Mouse (Mus musculus) stomach, embryonic 14.5 days (tissue): ENCODE results near the gene Plxnb3. TPM values are rescaled to one million over a fixed set of nuclear protein-coding genes. Genes with fewer than 3 reads are reported as not detected.
"Not testable (repeated sequence)": the region's sequence is repeated elsewhere in the genome, so short reads cannot be mapped to it uniquely, and the experiment has no call there.

Experiments used
- ATAC-seq: fragments of 200-750 bp; cut with Nextera tagmentation; 2 replicates; pipeline ENCODE4 v1.8.0; 2017; ENCODE audit warnings: low read depth, moderate TSS enrichment; ENCODE audit not compliant: insufficient number of reproducible peaks, insufficient read depth, low FRiP score
- H3K27ac ChIP-seq: fragments of 300-500 bp; sonication (generic); 2 replicates; pipeline ENCODE4 v1.5.1; 2014; ENCODE audit warnings: mild to moderate bottlenecking, low read length, moderate library complexity, mixed read lengths
- H3K27me3 ChIP-seq: fragments of 300-500 bp; sonication (generic); 2 replicates; pipeline ENCODE4 v1.6.1; 2014; ENCODE audit warnings: low read length, control low read depth, mixed read lengths; ENCODE audit not compliant: control insufficient read depth, insufficient read depth
- H3K36me3 ChIP-seq: fragments of 300-500 bp; sonication (generic); 2 replicates; pipeline ENCODE4 v1.6.1; 2014; ENCODE audit warnings: mild to moderate bottlenecking, control low read depth, low read length, moderate library complexity, mixed read lengths; ENCODE audit not compliant: control insufficient read depth, insufficient read depth
- H3K4me1 ChIP-seq: fragments of 300-500 bp; sonication (generic); 2 replicates; pipeline ENCODE4 v1.6.1; 2014; ENCODE audit warnings: low read length, control low read depth, mixed read lengths; ENCODE audit not compliant: control insufficient read depth, insufficient read depth
- H3K4me2 ChIP-seq: fragments of 300-500 bp; sonication (generic); replicated peaks from 2 replicates; pipeline ENCODE4 v1.6.1; 2014; ENCODE audit warnings: low read depth, low read length, control low read depth
- H3K4me3 ChIP-seq: fragments of 300-500 bp; sonication (generic); 2 replicates; pipeline ENCODE4 v1.5.1; 2014; ENCODE audit warnings: low read depth, low read length, control low read depth
- H3K9ac ChIP-seq: fragments of 300-500 bp; sonication (generic); replicated peaks from 2 replicates; pipeline ENCODE4 v1.6.1; 2014; ENCODE audit warnings: low read depth, mild to moderate bottlenecking, control low read depth, low read length, moderate library complexity, mixed read lengths
- H3K9me3 ChIP-seq: fragments of 300-500 bp; sonication (generic); 2 replicates; pipeline ENCODE4 v1.6.1; 2016; ENCODE audit warnings: low read depth, low read length, control low read depth; ENCODE audit not compliant: control insufficient read depth
- whole genome bisulfite sequencing: fragments of 180-500 bp; shearing (Covaris S2); extraction: QIAGEN DNeasy Blood & Tissue Kit; methylation state at CpG from one replicate; pipeline ENCODE4 v1.1.7; 2014; 5-methylcytosine and 5-hydroxymethylcytosine counted together
- polyA plus RNA-seq: library from polyadenylated mRNA; unstranded; fragments of >200 nt; fragmentation: Nextera tagmentation; extraction: Ambion mirVana; gene quantifications from 2 replicates; pipeline ENCODE4 v1.2.1, GENCODE M21; 2014

Gene Plxnb3
- polyA plus RNA-seq, 1 experiment from 2014 or later: 0.78 TPM

GRCm38 (mm10) chrX:73730908-73731307, 26.0 kb upstream of the Plxnb3 start:
- no peaks in the 10 kb centered on the region for H3K27me3 ChIP-seq
- H3K9me3 ChIP-seq: no peaks in the 10 kb centered on the region
- no peak overlapping the region for H3K4me2 ChIP-seq
- peaks cover 4% of the 10 kb centered on the region; the same call in 1 of the 2 replicates for H3K36me3 ChIP-seq
- no peak overlapping the region for H3K27ac ChIP-seq
- no peak overlapping the region for H3K9ac ChIP-seq
- no peak for ATAC-seq
- no peak overlapping the region for H3K4me3 ChIP-seq
- WGBS: 29% methylated on average over 1 of the region's 1 CpGs
- no peaks in the 10 kb centered on the region for H3K4me1 ChIP-seq

GRCm38 (mm10) chrX:73738155-73738554, 18.7 kb upstream of the Plxnb3 start:
- H3K27me3 ChIP-seq: no peaks in the 10 kb centered on the region
- H3K9ac ChIP-seq: no peak overlapping the region
- H3K4me2 ChIP-seq: no peak overlapping the region
- no peak overlapping the region for H3K4me3 ChIP-seq
- no peaks in the 10 kb centered on the region for H3K9me3 ChIP-seq
- no peaks in the 10 kb centered on the region for H3K4me1 ChIP-seq
- no peaks in the 10 kb centered on the region for H3K36me3 ChIP-seq
- 47% methylated on average over 1 of the region's 1 CpGs for WGBS
- no peak overlapping the region for H3K27ac ChIP-seq
- ATAC-seq: no peak

DNA sequence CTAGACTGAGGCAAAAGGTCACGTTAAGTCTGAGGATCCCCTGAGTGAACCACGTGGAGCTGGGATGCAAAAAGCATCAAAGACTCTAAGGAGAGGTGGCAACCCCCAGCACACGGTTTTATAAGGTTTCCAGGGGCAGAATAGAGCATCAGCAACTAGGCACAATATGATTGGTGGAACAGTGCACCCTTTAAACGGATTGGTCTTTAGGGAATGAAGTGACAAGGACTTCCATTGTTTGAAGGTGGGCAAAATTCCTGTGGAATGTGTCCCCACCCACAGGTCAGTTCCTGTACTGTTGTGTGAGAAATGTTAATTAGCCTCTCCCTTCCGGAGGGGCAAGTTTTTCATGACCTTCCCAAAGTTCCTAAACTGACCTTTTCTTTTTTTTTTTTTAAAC, 17.7 kb upstream of the Plxnb3 start:
- 78% methylated on average over 5 of the region's 5 CpGs for WGBS
- H3K4me3 ChIP-seq: no peak overlapping the region
- no peak overlapping the region for H3K4me2 ChIP-seq
- H3K9me3 ChIP-seq: no peaks in the 10 kb centered on the region
- no peaks in the 10 kb centered on the region for H3K4me1 ChIP-seq
- H3K27ac ChIP-seq: no peak overlapping the region
- ATAC-seq: no peak
- H3K36me3 ChIP-seq: no peaks in the 10 kb centered on the region
- no peak overlapping the region for H3K9ac ChIP-seq
- H3K27me3 ChIP-seq: no peaks in the 10 kb centered on the region

GRCm38 (mm10) chrX:73739841-73740240, 17.0 kb upstream of the Plxnb3 start:
- ATAC-seq, H3K4me2 ChIP-seq, H3K27me3 ChIP-seq, H3K36me3 ChIP-seq, H3K4me3 ChIP-seq, H3K9ac ChIP-seq, H3K4me1 ChIP-seq, H3K9me3 ChIP-seq, H3K27ac ChIP-seq: not testable (repeated sequence)
- WGBS: 90% methylated on average over 7 of the region's 7 CpGs

- Histone ChIP-seq H3K9ac (no peak overlapping the region), H3K27ac (no peak overlapping the region), H3K36me3 (no peaks in the 10 kb centered on the region), H3K4me2 (no peak overlapping the region), H3K27me3 (no peaks in the 10 kb centered on the region), H3K4me1 (no peaks in the 10 kb centered on the region), H3K4me3 (no peak overlapping the region), H3K9me3 (no peaks in the 10 kb centered on the region)
- 70% methylated on average over 1 of the region's 1 CpGs for WGBS
- ATAC-seq: 0 out of 2 replicates have a peak, but pooled peaks have one; percentile 42
Measured at GRCm38 (mm10) chrX:73744774-73745481, 12.0 kb upstream of the Plxnb3 start.

DNA sequence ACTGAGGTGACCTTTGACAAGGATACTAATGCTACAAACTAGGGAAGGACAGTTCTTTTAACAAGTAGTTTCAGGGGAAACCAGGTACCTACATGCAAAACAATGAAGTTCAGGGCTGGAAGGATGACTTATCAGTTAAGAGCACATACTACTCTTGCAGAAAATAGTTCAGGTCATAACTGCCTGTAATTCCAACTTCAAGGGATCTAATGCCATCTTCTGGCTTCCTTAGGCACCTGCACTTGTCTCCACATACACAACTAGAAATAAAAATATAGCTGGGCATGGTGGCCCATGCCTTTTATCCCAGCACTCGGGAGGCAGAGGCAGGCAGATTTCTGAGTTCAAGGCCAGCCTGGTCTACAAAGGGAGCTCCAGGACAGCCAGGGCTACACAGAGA, 7.9 kb upstream of the Plxnb3 start:
- no peak for ATAC-seq
- Histone ChIP-seq H3K9me3 (no peaks in the 10 kb centered on the region), H3K27me3 (no peaks in the 10 kb centered on the region), H3K27ac (no peak overlapping the region), H3K9ac (no peak overlapping the region), H3K36me3 (no peaks in the 10 kb centered on the region), H3K4me2 (no peak overlapping the region), H3K4me1 (no peaks in the 10 kb centered on the region), H3K4me3 (no peak overlapping the region)
- 94% methylated on average over 1 of the region's 1 CpGs for WGBS

- no peak overlapping the region for H3K4me3 ChIP-seq
- no peak overlapping the region for H3K9ac ChIP-seq
- no peak for ATAC-seq
- no peaks in the 10 kb centered on the region for H3K4me1 ChIP-seq
- 89% methylated on average over 13 of the region's 13 CpGs for WGBS
- H3K36me3 ChIP-seq: no peaks in the 10 kb centered on the region
- H3K9me3 ChIP-seq: no peaks in the 10 kb centered on the region
- no peak overlapping the region for H3K27ac ChIP-seq
- no peak overlapping the region for H3K4me2 ChIP-seq
- H3K27me3 ChIP-seq: no peaks in the 10 kb centered on the region
Measured at GRCm38 (mm10) chrX:73758611-73759290, 1.9 kb downstream of the Plxnb3 start.

- no peak overlapping the region for H3K27ac ChIP-seq
- no peak overlapping the region for H3K4me3 ChIP-seq
- H3K9me3 ChIP-seq: no peaks in the 10 kb centered on the region
- H3K27me3 ChIP-seq: no peaks in the 10 kb centered on the region
- no peak for ATAC-seq
- no peak overlapping the region for H3K9ac ChIP-seq
- 79% methylated on average over 1 of the region's 1 CpGs for WGBS
- H3K4me2 ChIP-seq: no peak overlapping the region
- no peaks in the 10 kb centered on the region for H3K36me3 ChIP-seq
- H3K4me1 ChIP-seq: no peaks in the 10 kb centered on the region
Measured at GRCm38 (mm10) chrX:73765311-73765710, 8.4 kb downstream of the Plxnb3 start.
